Mouse (Mus musculus): ENCODE results near the gene Mtch1. TPM values are rescaled to one million over a fixed set of nuclear protein-coding genes. Genes with fewer than 3 reads are reported as not detected.
A peak's percentile ranks its signal among the peaks of the same experiment; 100 is the strongest.

The Mtch1 gene
- polyA plus RNA-seq, 2 experiments = 54.3 to 61.1 TPM

GRCm38 (mm10) chr17:29384850-29385438 is 37.2 kb upstream of the Mtch1 start:
- no peak for TF ChIP-seq EP300 (IDR thresholded peaks at IDR 0.05; ENCODE audit: low read depth)
- no peak for TF ChIP-seq CTCF (IDR thresholded peaks at IDR 0.05; ENCODE audit: low read depth)
- WGBS (ENCODE audit: insufficient replicate concordance) = 38% methylated on average over 5 of the region's 5 CpGs
- no peaks in the 10 kb centered on the region for H3K27me3 ChIP-seq (ENCODE audit: control insufficient read depth, insufficient read depth, low read length)
- H3K9ac ChIP-seq (replicated peaks) = no peak overlapping the region; the same call in 1 of the 2 replicates
- H3K4me1 ChIP-seq (replicated peaks; ENCODE audit: control insufficient read depth in 2 of 2, insufficient read depth in 2 of 2, low read length in 1 of 2) = peaks cover 0 to 2% of the 10 kb centered on the region in 2 experiments; a peak in 2 of 4 replicates
- H3K4me2 ChIP-seq (ENCODE audit: low read depth) = no peak overlapping the region
- H3K36me3 ChIP-seq (replicated peaks; ENCODE audit: control insufficient read depth, insufficient read depth, low read depth) = no peaks in the 10 kb centered on the region
- H3K9me3 ChIP-seq (ENCODE audit: control insufficient read depth, low read length) = no peaks in the 10 kb centered on the region
- no peak overlapping the region for H3K27ac ChIP-seq
- ATAC-seq (ENCODE audit: insufficient read depth) = peak; percentile 67
- DNase-seq (ENCODE audit: low read depth in 3 of 3, low spot score in 3 of 3) = no peak
- H3K4me3 ChIP-seq (ENCODE audit: insufficient read depth in 1 of 2, low read depth in 2 of 2, low read length in 2 of 2) = no peak overlapping the region

GRCm38 (mm10) chr17:29383923-29384322 is 36.2 kb upstream of the Mtch1 start:
- Histone ChIP-seq H3K9me3 (ENCODE audit: control insufficient read depth, low read length) (no peaks in the 10 kb centered on the region), H3K27me3 (ENCODE audit: control insufficient read depth, insufficient read depth, low read length) (no peaks in the 10 kb centered on the region), H3K4me2 (ENCODE audit: low read depth) (no peak overlapping the region), H3K4me3 (ENCODE audit: insufficient read depth in 1 of 2, low read depth in 2 of 2, low read length in 2 of 2) (no peak overlapping the region), H3K9ac (replicated peaks) (no peak overlapping the region), H3K36me3 (replicated peaks; ENCODE audit: control insufficient read depth, insufficient read depth, low read depth) (no peaks in the 10 kb centered on the region), H3K4me1 (replicated peaks; ENCODE audit: control insufficient read depth in 2 of 2, insufficient read depth in 2 of 2, low read length in 1 of 2) (peaks cover 0 to 2% of the 10 kb centered on the region in 2 experiments; a peak in 2 of 4 replicates), H3K27ac (no peak overlapping the region)
- TF ChIP-seq CTCF (IDR thresholded peaks at IDR 0.05; ENCODE audit: low read depth) (no peak), EP300 (IDR thresholded peaks at IDR 0.05; ENCODE audit: low read depth) (no peak)
- ATAC-seq (ENCODE audit: insufficient read depth) (no peak), DNase-seq (ENCODE audit: low read depth in 3 of 3, low spot score in 3 of 3) (no peak)
- whole genome bisulfite sequencing (ENCODE audit: insufficient replicate concordance) = 64% methylated on average over 9 of the region's 9 CpGs

GRCm38 (mm10) chr17:29382417-29382816 is 34.7 kb upstream of the Mtch1 start:
- ATAC-seq (ENCODE audit: insufficient read depth) (no peak), DNase-seq (ENCODE audit: low read depth in 3 of 3, low spot score in 3 of 3) (no peak)
- H3K4me1 ChIP-seq (replicated peaks; ENCODE audit: control insufficient read depth in 2 of 2, insufficient read depth in 2 of 2, low read length in 1 of 2) = peaks cover 0 to 2% of the 10 kb centered on the region in 2 experiments; a peak in 2 of 4 replicates
- H3K9ac ChIP-seq (replicated peaks) = no peak overlapping the region
- H3K4me2 ChIP-seq (ENCODE audit: low read depth) = no peak overlapping the region
- TF ChIP-seq EP300 (IDR thresholded peaks at IDR 0.05; ENCODE audit: low read depth) (no peak), CTCF (IDR thresholded peaks at IDR 0.05; ENCODE audit: low read depth) (no peak)
- H3K27me3 ChIP-seq (ENCODE audit: control insufficient read depth, insufficient read depth, low read length) = no peaks in the 10 kb centered on the region
- no peak overlapping the region for H3K27ac ChIP-seq
- no peak overlapping the region for H3K4me3 ChIP-seq (ENCODE audit: insufficient read depth in 1 of 2, low read depth in 2 of 2, low read length in 2 of 2)
- WGBS (ENCODE audit: insufficient replicate concordance) = 69% methylated on average over 11 of the region's 11 CpGs
- no peaks in the 10 kb centered on the region for H3K36me3 ChIP-seq (replicated peaks; ENCODE audit: control insufficient read depth, insufficient read depth, low read depth)
- no peaks in the 10 kb centered on the region for H3K9me3 ChIP-seq (ENCODE audit: control insufficient read depth, low read length)

- Histone ChIP-seq H3K36me3 (replicated peaks; ENCODE audit: control insufficient read depth, insufficient read depth, low read depth) (no peaks in the 10 kb centered on the region), H3K27ac (no peak overlapping the region), H3K9ac (replicated peaks) (no peak overlapping the region), H3K4me2 (ENCODE audit: low read depth) (no peak overlapping the region), H3K9me3 (ENCODE audit: control insufficient read depth, low read length) (no peaks in the 10 kb centered on the region), H3K4me3 (ENCODE audit: insufficient read depth in 1 of 2, low read depth in 2 of 2, low read length in 2 of 2) (no peak overlapping the region), H3K4me1 (replicated peaks; ENCODE audit: control insufficient read depth in 2 of 2, insufficient read depth in 2 of 2, low read length in 1 of 2) (peaks cover 0 to 2% of the 10 kb centered on the region in 2 experiments; a peak in 2 of 4 replicates), H3K27me3 (ENCODE audit: control insufficient read depth, insufficient read depth, low read length) (no peaks in the 10 kb centered on the region)
- ATAC-seq (ENCODE audit: insufficient read depth) (peak; percentile 58), DNase-seq (ENCODE audit: low read depth in 3 of 3, low spot score in 3 of 3) (peak; percentile 62 to 81 (median 65))
- TF ChIP-seq CTCF (IDR thresholded peaks at IDR 0.05; ENCODE audit: low read depth) (peak; percentile 95), EP300 (IDR thresholded peaks at IDR 0.05; ENCODE audit: low read depth) (no peak)
- 12% methylated on average over 7 of the region's 7 CpGs for WGBS (ENCODE audit: insufficient replicate concordance)
Observed at GRCm38 (mm10) chr17:29381472-29381871, 33.7 kb upstream of the Mtch1 start.

GRCm38 (mm10) chr17:29380241-29380640 is 32.5 kb upstream of the Mtch1 start:
- DNase-seq (ENCODE audit: low read depth in 3 of 3, low spot score in 3 of 3) (no peak), ATAC-seq (ENCODE audit: insufficient read depth) (no peak)
- Histone ChIP-seq H3K4me2 (ENCODE audit: low read depth) (no peak overlapping the region), H3K4me3 (ENCODE audit: insufficient read depth in 1 of 2, low read depth in 2 of 2, low read length in 2 of 2) (no peak overlapping the region), H3K9ac (replicated peaks) (no peak overlapping the region), H3K4me1 (replicated peaks; ENCODE audit: control insufficient read depth in 2 of 2, insufficient read depth in 2 of 2, low read length in 1 of 2) (peaks cover 0 to 2% of the 10 kb centered on the region in 2 experiments; a peak in 2 of 4 replicates), H3K27ac (no peak overlapping the region), H3K27me3 (ENCODE audit: control insufficient read depth, insufficient read depth, low read length) (no peaks in the 10 kb centered on the region), H3K9me3 (ENCODE audit: control insufficient read depth, low read length) (no peaks in the 10 kb centered on the region), H3K36me3 (replicated peaks; ENCODE audit: control insufficient read depth, insufficient read depth, low read depth) (no peaks in the 10 kb centered on the region)
- TF ChIP-seq EP300 (IDR thresholded peaks at IDR 0.05; ENCODE audit: low read depth) = no peak
- no peak for TF ChIP-seq CTCF (IDR thresholded peaks at IDR 0.05; ENCODE audit: low read depth)
- 58% methylated on average over 4 of the region's 4 CpGs for WGBS (ENCODE audit: insufficient replicate concordance)

Data from liver, embryonic 14.5 days (tissue).